Mouse (Mus musculus) kidney, embryonic 14.5 days (tissue): ENCODE measurements at regions not wholly inside any gene's neighbourhood (a gene's known extent, or its start where the extent isn't known, plus 50 kb on each side); places are given as distances from the start of the nearest gene placed in this dataset.

Source experiments
- ATAC-seq: fragments of 200-750 bp; cut with Nextera tagmentation; 2 replicates; pipeline ENCODE4 v1.8.0; 2017; ENCODE audit warnings: moderate number of reproducible peaks, mild to moderate bottlenecking, moderate TSS enrichment, moderate library complexity; ENCODE audit not compliant: low FRiP score, low TSS enrichment
- H3K27ac ChIP-seq: fragments of 300-500 bp; sonication (generic); 2 replicates; pipeline ENCODE4 v1.5.1; 2014; ENCODE audit warnings: low read depth, mild to moderate bottlenecking, low read length, moderate library complexity, mixed read lengths
- H3K27me3 ChIP-seq: fragments of 300-500 bp; sonication (generic); 2 replicates; pipeline ENCODE4 v1.6.1; 2014; ENCODE audit warnings: mild to moderate bottlenecking, low read length; ENCODE audit not compliant: control insufficient read depth, insufficient read depth
- H3K36me3 ChIP-seq: fragments of 300-500 bp; sonication (generic); 2 replicates; pipeline ENCODE4 v1.6.1; 2014; ENCODE audit warnings: low read length, mixed read lengths; ENCODE audit not compliant: control insufficient read depth, insufficient read depth
- H3K4me1 ChIP-seq: fragments of 300-500 bp; sonication (generic); 2 replicates; pipeline ENCODE4 v1.6.1; 2014; ENCODE audit warnings: low read length, mixed read lengths; ENCODE audit not compliant: control insufficient read depth, insufficient read depth
- H3K4me2 ChIP-seq: fragments of 300-500 bp; sonication (generic); replicated peaks from 2 replicates; pipeline ENCODE4 v1.6.1; 2014; ENCODE audit warnings: low read depth, mild to moderate bottlenecking, low read length
- H3K4me3 ChIP-seq: fragments of 300-500 bp; sonication (generic); 2 replicates; pipeline ENCODE4 v1.5.1; 2014; ENCODE audit warnings: mild to moderate bottlenecking, low read length
- H3K9ac ChIP-seq: fragments of 300-500 bp; sonication (generic); 2 replicates; pipeline ENCODE4 v1.6.1; 2014; ENCODE audit warnings: low read depth, mild to moderate bottlenecking, low read length, moderate library complexity
- H3K9me3 ChIP-seq: fragments of 300-500 bp; sonication (generic); 2 replicates; pipeline ENCODE4 v1.6.1; 2016; ENCODE audit warnings: low read length; ENCODE audit not compliant: control insufficient read depth
- WGBS: fragments of 180-500 bp; shearing (Covaris S2); extraction: QIAGEN DNeasy Blood & Tissue Kit; methylation state at CpG from one replicate; pipeline ENCODE4 v1.1.7; 2014; 5-methylcytosine and 5-hydroxymethylcytosine counted together

- peak; percentile 84 for ATAC-seq
- Histone ChIP-seq H3K27ac (peak overlapping the region; percentile 47; the same call in 1 of the 2 replicates), H3K4me3 (no peak overlapping the region), H3K9ac (no peak overlapping the region), H3K36me3 (no peaks in the 10 kb centered on the region), H3K4me2 (no peak overlapping the region), H3K9me3 (no peaks in the 10 kb centered on the region), H3K27me3 (no peaks in the 10 kb centered on the region), H3K4me1 (peaks cover 5% of the 10 kb centered on the region; the same call in 1 of the 2 replicates)
- 22% methylated on average over 11 of the region's 11 CpGs for WGBS
Measured at GRCm38 (mm10) chr11:19747097-19747972, 176.8 kb upstream of the Spred2 start.

- WGBS = 43% methylated on average over 14 of the region's 14 CpGs
- Histone ChIP-seq H3K27me3 (no peaks in the 10 kb centered on the region), H3K9me3 (no peaks in the 10 kb centered on the region), H3K4me2 (no peak overlapping the region), H3K4me1 (peaks cover 5% of the 10 kb centered on the region; the same call in 1 of the 2 replicates), H3K36me3 (no peaks in the 10 kb centered on the region), H3K9ac (no peak overlapping the region), H3K4me3 (no peak overlapping the region), H3K27ac (peak overlapping the region; percentile 47; the same call in 1 of the 2 replicates)
- ATAC-seq = no peak; the same call in 1 of the 2 replicates
Measured at GRCm38 (mm10) chr11:19747973-19748559, 176.1 kb upstream of the Spred2 start.

- H3K27me3 ChIP-seq = no peaks in the 10 kb centered on the region
- H3K4me1 ChIP-seq = peaks cover 3% of the 10 kb centered on the region; the same call in 1 of the 2 replicates
- H3K9me3 ChIP-seq = no peaks in the 10 kb centered on the region
- no peak overlapping the region for H3K27ac ChIP-seq
- ATAC-seq = peak; percentile 40; the same call in 1 of the 2 replicates
- H3K9ac ChIP-seq = no peak overlapping the region
- WGBS = 61% methylated on average over 4 of the region's 4 CpGs
- no peaks in the 10 kb centered on the region for H3K36me3 ChIP-seq
- no peak overlapping the region for H3K4me2 ChIP-seq
- H3K4me3 ChIP-seq = no peak overlapping the region
Measured at GRCm38 (mm10) chr11:19758892-19759291, 165.3 kb upstream of the Spred2 start.

GRCm38 (mm10) chr11:19760861-19761693 is 163.1 kb upstream of the Spred2 start:
- Histone ChIP-seq H3K27me3 (no peaks in the 10 kb centered on the region), H3K9ac (peak overlapping the region; percentile 31; the same call in 1 of the 2 replicates), H3K27ac (no peak overlapping the region), H3K36me3 (no peaks in the 10 kb centered on the region), H3K4me1 (peaks cover 3% of the 10 kb centered on the region; the same call in 1 of the 2 replicates), H3K4me3 (peak overlapping the region; percentile 27; the same call in 1 of the 2 replicates), H3K4me2 (peak overlapping the region; percentile 45), H3K9me3 (no peaks in the 10 kb centered on the region)
- ATAC-seq = peak; percentile 10; the same call in 1 of the 2 replicates
- WGBS = 10% methylated on average over 16 of the region's 16 CpGs

- no peak overlapping the region for H3K4me3 ChIP-seq
- H3K4me2 ChIP-seq = no peak overlapping the region
- no peaks in the 10 kb centered on the region for H3K36me3 ChIP-seq
- H3K9me3 ChIP-seq = no peaks in the 10 kb centered on the region
- 46% methylated on average over 4 of the region's 4 CpGs for WGBS
- H3K4me1 ChIP-seq = peaks cover 3% of the 10 kb centered on the region; the same call in 1 of the 2 replicates
- no peak for ATAC-seq
- H3K9ac ChIP-seq = no peak overlapping the region
- no peak overlapping the region for H3K27ac ChIP-seq
- no peaks in the 10 kb centered on the region for H3K27me3 ChIP-seq
Measured at GRCm38 (mm10) chr11:19761694-19761976, 162.5 kb upstream of the Spred2 start.

GRCm38 (mm10) chr11:19767316-19767715 is 156.9 kb upstream of the Spred2 start:
- WGBS = 86% methylated on average over 5 of the region's 5 CpGs
- ATAC-seq = no peak
- no peaks in the 10 kb centered on the region for H3K36me3 ChIP-seq
- H3K9me3 ChIP-seq = no peaks in the 10 kb centered on the region
- H3K4me3 ChIP-seq = no peak overlapping the region
- no peak overlapping the region for H3K9ac ChIP-seq
- H3K27me3 ChIP-seq = no peaks in the 10 kb centered on the region
- H3K27ac ChIP-seq = no peak overlapping the region
- H3K4me1 ChIP-seq = no peaks in the 10 kb centered on the region
- H3K4me2 ChIP-seq = no peak overlapping the region

- Histone ChIP-seq H3K4me3 (no peak overlapping the region), H3K9ac (no peak overlapping the region)
- ATAC-seq = no peak
Measured at GRCm38 (mm10) chr11:19767871-19768270, 156.3 kb upstream of the Spred2 start.

GRCm38 (mm10) chr11:19768962-19769361 is 155.2 kb upstream of the Spred2 start:
- no peak overlapping the region for H3K9ac ChIP-seq
- ATAC-seq = no peak
- H3K27ac ChIP-seq = no peak overlapping the region
- H3K4me1 ChIP-seq = no peaks in the 10 kb centered on the region
- H3K4me2 ChIP-seq = no peak overlapping the region
- no peaks in the 10 kb centered on the region for H3K27me3 ChIP-seq
- WGBS = 89% methylated on average over 1 of the region's 1 CpGs
- no peak overlapping the region for H3K4me3 ChIP-seq
- H3K9me3 ChIP-seq = no peaks in the 10 kb centered on the region
- no peaks in the 10 kb centered on the region for H3K36me3 ChIP-seq

More at GRCm38 (mm10) chr11:19767871-19768270, 156.3 kb upstream of the Spred2 start:
- Histone ChIP-seq H3K27me3 (no peaks in the 10 kb centered on the region), H3K4me2 (no peak overlapping the region), H3K36me3 (no peaks in the 10 kb centered on the region), H3K27ac (no peak overlapping the region), H3K4me1 (no peaks in the 10 kb centered on the region), H3K9me3 (no peaks in the 10 kb centered on the region)
- WGBS = 88% methylated on average over 9 of the region's 9 CpGs
